Mouse (Mus musculus) granulocyte monocyte progenitor cell, adult 5-6 weeks (primary cell): Measurements from ENCODE around the gene Eprs. TPM values are rescaled to one million over a fixed set of nuclear protein-coding genes. Genes with fewer than 3 reads are reported as not detected.

Source experiments
- ATAC-seq: replicated peaks from 2 replicates; pipeline ENCODE4 v1.8.0; 2016; ENCODE audit warnings: mild to moderate bottlenecking, moderate TSS enrichment, inconsistent platforms; ENCODE audit not compliant: poor library complexity, severe bottlenecking
- total RNA-seq, 2 experiments: library from RNA; stranded (forward) in 1 of 2; stranded (reverse) in 1 of 2; fragments of 200-712, 200-1000 nt in 1 of 2; fragments of >200 nt in 1 of 2; fragmentation: Nextera tagmentation in 1 of 2; gene quantifications; 2 replicates each; pipeline ENCODE4 v1.2.3; 2014 to 2017

The Eprs gene
- total RNA-seq, 2 experiments from 2014 or later = 119 to 248 TPM

- ATAC-seq = no peak
Measured at GRCm38 (mm10) chr1:185441703-185442472, 79.0 kb downstream of the Eprs start.

- no peak for ATAC-seq
Measured at GRCm38 (mm10) chr1:185448936-185449335, 86.1 kb downstream of the Eprs start.

- ATAC-seq = no peak
Measured at GRCm38 (mm10) chr1:185449727-185450126, 86.9 kb downstream of the Eprs start.

GRCm38 (mm10) chr1:185451077-185451476, 88.2 kb downstream of the Eprs start:
- no peak for ATAC-seq

GRCm38 (mm10) chr1:185451495-185451894, 88.7 kb downstream of the Eprs start:
- ATAC-seq = no peak

GRCm38 (mm10) chr1:185452461-185452860, 89.6 kb downstream of the Eprs start:
- ATAC-seq = no peak

GRCm38 (mm10) chr1:185454144-185454543, 91.3 kb downstream of the Eprs start:
- no peak for ATAC-seq

GRCm38 (mm10) chr1:185454575-185454954, 91.7 kb downstream of the Eprs start, which contains the start of gene Slc30a10:
Gene Slc30a10, plus strand, starts transcription at chr1:185454848.
- 0 out of 2 replicates have a peak, but pooled peaks have one; percentile 17 for ATAC-seq

GRCm38 (mm10) chr1:185454955-185455701, 92.3 kb downstream of the Eprs start:
- ATAC-seq = peak; percentile 20; the same call in 1 of the 2 replicates

- ATAC-seq = 0 out of 2 replicates have a peak, but pooled peaks have one; percentile 29
Measured at GRCm38 (mm10) chr1:185456327-185456726, 93.5 kb downstream of the Eprs start.

GRCm38 (mm10) chr1:185460096-185460495, 97.3 kb downstream of the Eprs start:
- no peak for ATAC-seq

- ATAC-seq = no peak
Measured at GRCm38 (mm10) chr1:185462889-185463288, 100.0 kb downstream of the Eprs start.

- ATAC-seq = no peak
Measured at GRCm38 (mm10) chr1:185469551-185470021, 106.7 kb downstream of the Eprs start.

GRCm38 (mm10) chr1:185472025-185472720, 109.3 kb downstream of the Eprs start:
- ATAC-seq = no peak

GRCm38 (mm10) chr1:185472730-185473129, 109.9 kb downstream of the Eprs start:
- ATAC-seq = no peak

GRCm38 (mm10) chr1:185473437-185473836, 110.6 kb downstream of the Eprs start:
- ATAC-seq = no peak

Other genes starting within 250 kb of the Eprs start
- gene Rab3gap2, start 158.9 kb upstream of the Eprs start, total RNA-seq (2014; fragmentation: Nextera tagmentation) = 51.7 and 54.4 TPM in 2 replicates
- gene Rab3gap2, start 158.9 kb upstream of the Eprs start, total RNA-seq (2017) = 58.0 and 59.6 TPM in 2 replicates
- gene Iars2, start 33.6 kb upstream of the Eprs start, total RNA-seq (2014; fragmentation: Nextera tagmentation) = 38.3 and 44.6 TPM in 2 replicates
- gene Iars2, start 33.6 kb upstream of the Eprs start, total RNA-seq (2017) = 38.3 and 48.4 TPM in 2 replicates
- 14.1 and 17.6 TPM in 2 replicates for gene Bpnt1, start 30.9 kb upstream of the Eprs start, total RNA-seq (2014; fragmentation: Nextera tagmentation)
- gene Bpnt1, start 30.9 kb upstream of the Eprs start, total RNA-seq (2017) = 18.6 and 28.0 TPM in 2 replicates
- not detected in 2 replicates for gene Slc30a10, start 91.8 kb downstream of the Eprs start, total RNA-seq (2014; fragmentation: Nextera tagmentation)
- not detected in 2 replicates for gene Slc30a10, start 91.8 kb downstream of the Eprs start, total RNA-seq (2017)